Mouse (Mus musculus) G1E (cell line): Measurements from ENCODE around the gene Minos1.

Experiments
- CTCF ChIP-seq: IDR thresholded peaks from 2 replicates; pipeline ENCODE4 v1.5.1; 2012; ENCODE audit warnings: low read depth, low read length, inconsistent platforms, mixed read lengths
- GATA1 ChIP-seq: IDR thresholded peaks from 2 replicates; pipeline ENCODE4 v1.6.1; 2012; ENCODE audit warnings: borderline replicate concordance, low read length, inconsistent platforms, mixed read lengths
- POLR2AphosphoS5 ChIP-seq: IDR thresholded peaks from 2 replicates; pipeline ENCODE4 v1.6.1; 2012; ENCODE audit warnings: low read depth, low read length, inconsistent platforms; ENCODE audit not compliant: insufficient replicate concordance
- TAL1 ChIP-seq: conservative IDR thresholded peaks from 2 replicates; pipeline ENCODE4 v1.6.1; 2012; ENCODE audit warnings: low read depth, low read length, inconsistent platforms, mixed read lengths

GRCm38 (mm10) chr4:139133109-139133508 lies 2.2 kb upstream of the Minos1 start:
- TF ChIP-seq GATA1 (no peak), CTCF (no peak), POLR2AphosphoS5 (no peak), TAL1 (no peak)
